Mouse (Mus musculus) kidney, embryonic 15.5 days (tissue): Measurements from ENCODE around the gene Aip. TPM values are rescaled to one million over a fixed set of nuclear protein-coding genes. Genes with fewer than 3 reads are reported as not detected.

Experiments used
- ATAC-seq: fragments of 200-750 bp; cut with Nextera tagmentation; replicated peaks from 2 replicates; pipeline ENCODE4 v1.8.0; 2017; ENCODE audit warnings: moderate TSS enrichment; ENCODE audit not compliant: low FRiP score
- H3K27ac ChIP-seq: fragments of 300-500 bp; sonication (generic); 2 replicates; pipeline ENCODE4 v1.5.1; 2015; ENCODE audit warnings: mild to moderate bottlenecking, inconsistent platforms
- H3K27me3 ChIP-seq: fragments of 300-500 bp; sonication (generic); 2 replicates; pipeline ENCODE4 v1.6.1; 2015; ENCODE audit warnings: inconsistent platforms
- H3K36me3 ChIP-seq: fragments of 300-500 bp; sonication (generic); 2 replicates; pipeline ENCODE4 v1.6.1; 2015; ENCODE audit warnings: inconsistent platforms
- H3K4me1 ChIP-seq: fragments of 300-500 bp; sonication (generic); 2 replicates; pipeline ENCODE4 v1.6.1; 2015; ENCODE audit warnings: inconsistent platforms
- H3K4me2 ChIP-seq: fragments of 300-500 bp; sonication (generic); 2 replicates; pipeline ENCODE4 v1.6.1; 2015; ENCODE audit warnings: moderate library complexity, mild to moderate bottlenecking, inconsistent platforms
- H3K4me3 ChIP-seq: fragments of 300-500 bp; sonication (generic); replicated peaks from 2 replicates; pipeline ENCODE4 v1.5.1; 2015; ENCODE audit warnings: mild to moderate bottlenecking, inconsistent platforms
- H3K9ac ChIP-seq: fragments of 300-500 bp; sonication (generic); 2 replicates; pipeline ENCODE4 v1.6.1; 2015; ENCODE audit warnings: mild to moderate bottlenecking, inconsistent platforms
- H3K9me3 ChIP-seq: fragments of 300-500 bp; sonication (generic); replicated peaks from 2 replicates; pipeline ENCODE4 v1.6.1; 2016; ENCODE audit warnings: inconsistent platforms
- WGBS: fragments of 180-500 bp; shearing (Covaris S2); methylation state at CpG from one replicate; pipeline ENCODE4 v1.1.7; 2015; ENCODE audit warnings: mixed read lengths; 5-methylcytosine and 5-hydroxymethylcytosine counted together
- polyA plus RNA-seq: library from polyadenylated mRNA; unstranded; fragments of >200 nt; fragmentation: Nextera tagmentation; extraction: Ambion mirVana; gene quantifications from 2 replicates; pipeline ENCODE4 v1.2.1, GENCODE M21; 2015

The Aip gene
- polyA plus RNA-seq: 98.0 and 108 TPM in 2 replicates

- H3K4me3 ChIP-seq: peak within 1 kb of the TSS; percentile 91
- no peaks in the 10 kb centered on the region for H3K27me3 ChIP-seq
- peak within 1 kb of the TSS; percentile 74 for H3K27ac ChIP-seq
- H3K4me1 ChIP-seq: peaks cover 31% of the 10 kb centered on the region
- no peaks in the 10 kb centered on the region for H3K9me3 ChIP-seq
- peaks cover 27% of the 10 kb centered on the region for H3K36me3 ChIP-seq
- H3K4me2 ChIP-seq: peak within 1 kb of the TSS; percentile 84
- WGBS: under 1% methylated on average over 56 of the region's 64 CpGs
- peak; percentile 95 for ATAC-seq
- H3K9ac ChIP-seq: peak within 1 kb of the TSS; percentile 85
Observed at GRCm38 (mm10) chr19:4125741-4126696, at the start of gene Aip. TSS of gene Aip (minus strand) at chr19:4125858.

GRCm38 (mm10) chr19:4172925-4173324 is 47.3 kb upstream of the Aip start:
- Histone ChIP-seq H3K4me3 (no peak overlapping the region), H3K27me3 (peaks cover 9% of the 10 kb centered on the region), H3K9me3 (no peaks in the 10 kb centered on the region), H3K4me2 (no peak overlapping the region), H3K27ac (no peak overlapping the region), H3K4me1 (peaks cover 42% of the 10 kb centered on the region), H3K9ac (no peak overlapping the region), H3K36me3 (no peaks in the 10 kb centered on the region)
- no peak for ATAC-seq
- WGBS: 53% methylated on average over 11 of the region's 11 CpGs

- Histone ChIP-seq H3K9me3 (no peaks in the 10 kb centered on the region), H3K4me2 (no peak overlapping the region), H3K9ac (no peak overlapping the region), H3K27me3 (peaks cover 5% of the 10 kb centered on the region), H3K27ac (peak overlapping the region; percentile 37; the same call in 1 of the 2 replicates), H3K4me1 (peaks cover 42% of the 10 kb centered on the region), H3K4me3 (no peak overlapping the region), H3K36me3 (no peaks in the 10 kb centered on the region)
- WGBS: 64% methylated on average over 13 of the region's 13 CpGs
- no peak for ATAC-seq
Observed at GRCm38 (mm10) chr19:4171393-4172290, 46.0 kb upstream of the Aip start.

- Histone ChIP-seq H3K4me3 (no peak overlapping the region), H3K27ac (no peak overlapping the region; the same call in 1 of the 2 replicates), H3K4me2 (no peak overlapping the region), H3K36me3 (no peaks in the 10 kb centered on the region), H3K9me3 (no peaks in the 10 kb centered on the region), H3K4me1 (peaks cover 40% of the 10 kb centered on the region), H3K27me3 (peaks cover 2% of the 10 kb centered on the region; the same call in 1 of the 2 replicates), H3K9ac (no peak overlapping the region)
- no peak for ATAC-seq
- 81% methylated on average over 10 of the region's 10 CpGs for WGBS
Observed at GRCm38 (mm10) chr19:4170723-4171392, 45.2 kb upstream of the Aip start.

GRCm38 (mm10) chr19:4169810-4170209 is 44.2 kb upstream of the Aip start:
- ATAC-seq: peak; percentile 73
- Histone ChIP-seq H3K4me3 (peak overlapping the region; percentile 51), H3K4me2 (peak overlapping the region; percentile 93), H3K9me3 (no peaks in the 10 kb centered on the region), H3K9ac (peak overlapping the region; percentile 76), H3K27ac (peak overlapping the region; percentile 92), H3K4me1 (peaks cover 30% of the 10 kb centered on the region), H3K27me3 (no peaks in the 10 kb centered on the region), H3K36me3 (no peaks in the 10 kb centered on the region)
- WGBS: 9% methylated on average over 27 of the region's 27 CpGs

- peaks cover 30% of the 10 kb centered on the region for H3K4me1 ChIP-seq
- H3K27ac ChIP-seq: peak overlapping the region; percentile 92
- peak overlapping the region; percentile 76 for H3K9ac ChIP-seq
- WGBS: under 1% methylated on average over 43 of the region's 43 CpGs
- no peaks in the 10 kb centered on the region for H3K36me3 ChIP-seq
- peak; percentile 95 for ATAC-seq
- H3K4me3 ChIP-seq: peak overlapping the region; percentile 51
- peak overlapping the region; percentile 93 for H3K4me2 ChIP-seq
- H3K27me3 ChIP-seq: no peaks in the 10 kb centered on the region
- no peaks in the 10 kb centered on the region for H3K9me3 ChIP-seq
Observed at GRCm38 (mm10) chr19:4169378-4169784, 43.7 kb upstream of the Aip start.

GRCm38 (mm10) chr19:4166678-4167476 is 41.2 kb upstream of the Aip start:
- no peaks in the 10 kb centered on the region for H3K9me3 ChIP-seq
- H3K9ac ChIP-seq: no peak overlapping the region
- no peak overlapping the region for H3K4me2 ChIP-seq
- H3K36me3 ChIP-seq: no peaks in the 10 kb centered on the region
- H3K4me1 ChIP-seq: peaks cover 41% of the 10 kb centered on the region
- no peaks in the 10 kb centered on the region for H3K27me3 ChIP-seq
- H3K4me3 ChIP-seq: no peak overlapping the region
- ATAC-seq: no peak
- no peak overlapping the region for H3K27ac ChIP-seq
- 83% methylated on average over 9 of the region's 9 CpGs for WGBS

GRCm38 (mm10) chr19:4164721-4165120 is 39.1 kb upstream of the Aip start:
- H3K27ac ChIP-seq: peak overlapping the region; percentile 32; the same call in 1 of the 2 replicates
- H3K36me3 ChIP-seq: peaks cover 19% of the 10 kb centered on the region
- H3K9ac ChIP-seq: no peak overlapping the region
- no peak overlapping the region for H3K4me3 ChIP-seq
- no peak overlapping the region for H3K4me2 ChIP-seq
- 72% methylated on average over 2 of the region's 2 CpGs for WGBS
- peaks cover 20% of the 10 kb centered on the region for H3K4me1 ChIP-seq
- H3K9me3 ChIP-seq: no peaks in the 10 kb centered on the region
- ATAC-seq: no peak
- H3K27me3 ChIP-seq: no peaks in the 10 kb centered on the region

GRCm38 (mm10) chr19:4164100-4164499 is 38.4 kb upstream of the Aip start:
- Histone ChIP-seq H3K9me3 (no peaks in the 10 kb centered on the region), H3K4me2 (no peak overlapping the region), H3K9ac (no peak overlapping the region), H3K27me3 (no peaks in the 10 kb centered on the region), H3K27ac (0 out of 2 replicates have a peak overlapping the region, but pooled peaks have one; percentile 32), H3K4me3 (no peak overlapping the region), H3K36me3 (peaks cover 25% of the 10 kb centered on the region), H3K4me1 (peaks cover 18% of the 10 kb centered on the region)
- WGBS: 84% methylated on average over 3 of the region's 3 CpGs
- ATAC-seq: no peak

GRCm38 (mm10) chr19:4163543-4163887 is 37.9 kb upstream of the Aip start:
- no peaks in the 10 kb centered on the region for H3K9me3 ChIP-seq
- peak overlapping the region; percentile 29 for H3K27ac ChIP-seq
- H3K27me3 ChIP-seq: no peaks in the 10 kb centered on the region
- H3K4me1 ChIP-seq: peaks cover 18% of the 10 kb centered on the region
- H3K9ac ChIP-seq: peak overlapping the region; percentile 80
- peak overlapping the region; percentile 89 for H3K4me2 ChIP-seq
- peak overlapping the region; percentile 75 for H3K4me3 ChIP-seq
- peak; percentile 11; the same call in 1 of the 2 replicates for ATAC-seq
- 33% methylated on average over 4 of the region's 4 CpGs for WGBS
- H3K36me3 ChIP-seq: peaks cover 31% of the 10 kb centered on the region
